In the genomic region with DNA sequence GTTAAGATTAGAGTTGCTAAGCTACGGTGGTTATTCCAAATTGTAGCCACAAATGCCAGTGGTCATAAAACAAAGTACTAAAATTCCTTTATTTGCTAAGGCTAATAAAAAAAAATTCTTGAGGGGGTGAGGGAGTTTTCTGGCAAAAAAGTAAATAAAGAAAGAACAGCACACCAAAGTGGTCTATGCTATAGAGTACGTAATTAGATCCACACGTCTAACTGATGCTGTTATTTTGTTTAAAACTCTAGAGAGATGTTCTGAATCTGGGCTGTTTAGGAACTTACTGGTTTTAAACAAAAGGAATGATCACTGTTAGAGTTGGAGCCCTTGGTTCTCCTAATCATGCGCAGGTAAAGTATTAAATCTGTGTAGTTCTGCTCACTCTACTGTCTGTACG, we compare ENCODE assay signal across 32 mouse cellular contexts. TPM values are rescaled to one million over a fixed set of nuclear protein-coding genes. Genes with fewer than 3 reads are reported as not detected.
"Had no signal": no experiment of that assay in that cellular context is flagged by ENCODE, and none has a peak within 500 bp of the region (broad histone marks: within the 10 kb centered on the region; RNA-seq: fewer than 3 reads in every experiment).

No protein-coding gene starts in this region.

- H3K4me2 ChIP-seq: embryonic facial prominence, embryonic 12.5 days; embryonic facial prominence, embryonic 13.5 days; embryonic facial prominence, embryonic 15.5 days; forebrain, embryonic 12.5 days; forebrain, embryonic 13.5 days; forebrain, embryonic 15.5 days had no signal

- H3K4me1 ChIP-seq: embryonic facial prominence, embryonic 10.5 days; embryonic facial prominence, embryonic 12.5 days; embryonic facial prominence, embryonic 13.5 days; embryonic facial prominence, embryonic 15.5 days; forebrain, embryonic 10.5 days had no signal

- ATAC-seq: forebrain, embryonic 13.5 days; forebrain, embryonic 14.5 days; forebrain, embryonic 15.5 days; forebrain, embryonic 16.5 days; forebrain, postnatal 0 days had no signal

- H3K27ac ChIP-seq: embryonic facial prominence, embryonic 10.5 days; embryonic facial prominence, embryonic 12.5 days; embryonic facial prominence, embryonic 13.5 days; embryonic facial prominence, embryonic 15.5 days; forebrain, embryonic 10.5 days; forebrain, embryonic 12.5 days; forebrain, embryonic 13.5 days; forebrain, embryonic 15.5 days; heart, adult 2 months had no signal

- H3K9me3 ChIP-seq: embryonic facial prominence, embryonic 10.5 days; embryonic facial prominence, embryonic 12.5 days; embryonic facial prominence, embryonic 13.5 days; embryonic facial prominence, embryonic 15.5 days; forebrain, embryonic 10.5 days; forebrain, embryonic 12.5 days; forebrain, embryonic 13.5 days; forebrain, embryonic 15.5 days had no signal

- H3K27me3 ChIP-seq: embryonic facial prominence, embryonic 12.5 days; embryonic facial prominence, embryonic 13.5 days; embryonic facial prominence, embryonic 15.5 days; forebrain, embryonic 12.5 days; forebrain, embryonic 13.5 days; forebrain, embryonic 15.5 days had no signal

- H3K9ac ChIP-seq: embryonic facial prominence, embryonic 12.5 days; embryonic facial prominence, embryonic 13.5 days; embryonic facial prominence, embryonic 15.5 days; forebrain, embryonic 12.5 days; forebrain, embryonic 13.5 days; forebrain, embryonic 15.5 days; forebrain, postnatal 0 days had no signal

- H3K36me3 ChIP-seq: embryonic facial prominence, embryonic 10.5 days; embryonic facial prominence, embryonic 12.5 days; embryonic facial prominence, embryonic 13.5 days; embryonic facial prominence, embryonic 15.5 days; forebrain, embryonic 10.5 days; forebrain, embryonic 12.5 days; forebrain, embryonic 15.5 days had no signal

- DNase-seq: cerebellum, adult 18-20 months; cerebellum, adult 2 months; cerebellum, adult 8-10 months; cerebellum, adult 9-10 months; cerebellum, adult 9-11 months; cerebellum, postnatal 10 days; cerebellum, postnatal 14 days; cerebellum, postnatal 25 days; cerebellum, postnatal 36 days; embryo, embryonic 11 days; forebrain, postnatal 0 days; gastrocnemius, postnatal 10 days; gastrocnemius, postnatal 25 days; gastrocnemius, postnatal 36 days; heart, adult 18-20 months; heart, adult 2 months had no signal

- H3K4me3 ChIP-seq: embryonic facial prominence, embryonic 10.5 days; embryonic facial prominence, embryonic 12.5 days; embryonic facial prominence, embryonic 13.5 days; embryonic facial prominence, embryonic 15.5 days; erythroblast, embryonic 14.5 days; forebrain, embryonic 10.5 days; forebrain, embryonic 12.5 days; forebrain, embryonic 13.5 days; forebrain, embryonic 15.5 days; heart, adult 2 months had no signal

RNA-seq across cellular contexts. Expression of gene Gm765, which starts 50.5 kb away (rescaled TPM):
- total RNA-seq: common myeloid progenitor, adult 5-6 weeks; forebrain, postnatal 0 days; granulocyte monocyte progenitor cell, adult 5-6 weeks; heart, adult 18-20 months had no signal
- polyA plus RNA-seq: embryonic facial prominence, embryonic 10.5 days; embryonic facial prominence, embryonic 11.5 days; embryonic facial prominence, embryonic 12.5 days; embryonic facial prominence, embryonic 13.5 days; erythroblast, embryonic 14.5 days; forebrain, embryonic 10.5 days; forebrain, embryonic 11.5 days; forebrain, embryonic 12.5 days; forebrain, embryonic 13.5 days; forebrain, embryonic 14.5 days; forebrain, embryonic 15.5 days; forebrain, embryonic 16.5 days; gonadal fat pad, adult 2 months had no signal
